Mouse (Mus musculus) C2C12 (cell line): Measurements from ENCODE around the gene Sorl1.

Source experiments
- CEBPB ChIP-seq: IDR thresholded peaks from one replicate; pipeline ENCODE4 v1.6.1; 2011; ENCODE audit warnings: low read depth, mild to moderate bottlenecking, control low read depth, moderate library complexity
- CTCF ChIP-seq: IDR thresholded peaks from one replicate; pipeline ENCODE4 v1.5.1; 2011; ENCODE audit not compliant: control insufficient read depth, insufficient read depth, insufficient read length
- MAX ChIP-seq: IDR thresholded peaks from one replicate; pipeline ENCODE4 v1.6.1; 2011; ENCODE audit warnings: mild to moderate bottlenecking, control low read depth
- MYOD1 ChIP-seq: IDR thresholded peaks from one replicate; pipeline ENCODE4 v1.6.1; 2011; ENCODE audit warnings: low read depth; ENCODE audit not compliant: control insufficient read depth, insufficient read length
- USF1 ChIP-seq: IDR thresholded peaks from one replicate; pipeline ENCODE4 v1.6.1; 2011; ENCODE audit warnings: low read depth, mild to moderate bottlenecking, control low read depth, moderate library complexity

GRCm38 (mm10) chr9:42157981-42158380 is 33.9 kb upstream of the Sorl1 start:
- no peak for TF ChIP-seq CTCF
- no peak for TF ChIP-seq MAX
- TF ChIP-seq USF1 = no peak
- TF ChIP-seq CEBPB = no peak
- no peak for TF ChIP-seq MYOD1
